Mouse (Mus musculus): ENCODE data around the gene Kcnk6. TPM values are rescaled to one million over a fixed set of nuclear protein-coding genes. Genes with fewer than 3 reads are reported as not detected.

Gene Kcnk6
- total RNA-seq (2021): 1 to 10 TPM; 2.9 to 3.5 TPM
- long read RNA-seq, partial matches to known transcripts: 0 of 1 reads
- long read RNA-seq, other reads (novel, unspliced or antisense): 1 of 1 reads

GRCm38 (mm10) chr7:29232247-29233013 lies at the start of gene Kcnk6:
TSS of gene Kcnk6 (minus strand) at chr7:29232515.
- DNase-seq (ENCODE audit: low spot score in 2 of 2): peak; percentile 33 to 48

GRCm38 (mm10) chr7:29281201-29282073 lies 49.1 kb upstream of the Kcnk6 start, which contains the start of gene Spint2:
TSS of gene Spint2 (minus strand) at chr7:29281912.
- DNase-seq (ENCODE audit: low spot score in 2 of 2): peak; percentile 33 to 52

DNA sequence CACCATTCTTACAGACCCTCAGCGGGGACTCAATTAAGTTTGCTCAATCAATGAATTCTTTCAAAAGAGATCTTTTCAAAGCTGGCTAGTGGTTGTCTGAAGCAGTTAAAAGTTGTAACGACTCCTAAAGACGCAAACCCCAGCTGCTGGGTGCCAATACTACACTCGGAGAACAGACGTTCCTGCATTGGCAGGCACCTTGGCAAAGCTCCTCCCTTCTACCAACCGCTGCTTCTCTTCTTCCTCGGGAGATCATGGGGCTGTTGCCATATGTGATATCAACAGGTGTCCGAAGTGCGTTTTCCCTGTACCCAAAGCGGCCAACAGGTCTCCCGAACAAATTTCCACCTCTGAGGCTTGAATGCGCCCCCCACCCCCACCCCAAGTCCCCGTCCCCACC lies 48.5 kb upstream of the Kcnk6 start:
- no peak for DNase-seq (ENCODE audit: low spot score in 2 of 2)

DNA sequence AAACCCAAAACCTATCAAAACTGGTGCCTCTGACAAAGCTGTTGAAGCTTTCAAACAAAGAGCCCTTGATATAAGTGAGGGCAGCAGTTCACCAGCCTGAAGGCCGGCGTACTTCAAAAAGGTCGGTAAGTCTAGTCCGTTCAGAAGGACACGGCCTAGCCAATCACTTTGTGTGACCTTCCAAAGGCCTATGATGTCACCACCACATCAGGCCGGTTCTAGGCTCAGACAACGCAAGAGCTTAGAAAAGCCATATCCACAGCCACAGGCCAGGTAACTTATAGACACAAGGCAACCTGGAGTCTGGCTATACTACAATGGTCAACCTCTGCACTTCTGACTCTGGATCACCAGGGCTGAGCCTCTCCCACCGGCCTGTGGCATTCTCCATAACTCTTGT lies 47.6 kb upstream of the Kcnk6 start:
- DNase-seq (ENCODE audit: low spot score in 2 of 2): no peak

DNA sequence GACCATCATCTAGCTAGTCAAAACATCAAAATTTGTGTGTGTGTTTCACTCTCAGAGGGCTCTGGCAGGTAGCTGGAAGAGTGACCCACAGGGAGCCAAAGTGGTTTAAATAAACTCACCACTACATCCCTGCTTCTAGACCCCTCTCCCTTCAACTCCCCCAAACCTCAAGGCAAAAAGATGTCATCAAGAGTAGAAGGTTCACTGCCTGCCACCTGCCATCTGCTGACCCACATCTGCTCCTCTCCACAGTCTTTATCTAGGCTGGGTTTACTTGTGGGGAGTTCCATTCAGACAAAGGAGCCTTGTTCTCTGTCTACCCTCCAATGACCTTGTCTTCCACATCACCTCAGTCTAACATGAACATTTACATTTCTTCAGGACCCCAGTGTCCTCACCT lies 46.9 kb upstream of the Kcnk6 start:
- DNase-seq (ENCODE audit: low spot score in 2 of 2): no peak

DNA sequence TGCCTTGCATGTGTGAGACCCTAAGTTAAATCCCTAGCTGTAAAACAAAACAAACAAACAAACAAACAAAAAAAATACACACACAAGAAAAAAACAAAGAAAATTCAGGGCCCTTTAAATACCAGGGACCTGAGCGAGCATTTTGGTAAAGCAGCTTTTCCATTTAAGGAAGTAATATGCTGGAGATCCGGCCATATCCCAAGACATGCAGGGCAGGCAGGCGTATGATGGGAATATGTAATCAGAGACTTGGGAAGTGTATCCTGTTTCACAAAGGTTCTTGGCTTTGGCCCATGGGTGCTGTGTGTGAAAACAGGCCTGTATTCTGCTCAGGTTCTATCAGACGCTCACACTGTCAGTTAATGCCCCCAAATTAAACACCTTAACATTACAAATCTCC lies 45.2 kb upstream of the Kcnk6 start:
- DNase-seq (ENCODE audit: low spot score in 2 of 2): no peak

- DNase-seq (ENCODE audit: low spot score in 2 of 2): no peak
Observed at GRCm38 (mm10) chr7:29276715-29277114, 44.4 kb upstream of the Kcnk6 start.

GRCm38 (mm10) chr7:29271687-29272465 lies 39.6 kb upstream of the Kcnk6 start:
- no peak for DNase-seq (ENCODE audit: low spot score in 2 of 2)

DNA sequence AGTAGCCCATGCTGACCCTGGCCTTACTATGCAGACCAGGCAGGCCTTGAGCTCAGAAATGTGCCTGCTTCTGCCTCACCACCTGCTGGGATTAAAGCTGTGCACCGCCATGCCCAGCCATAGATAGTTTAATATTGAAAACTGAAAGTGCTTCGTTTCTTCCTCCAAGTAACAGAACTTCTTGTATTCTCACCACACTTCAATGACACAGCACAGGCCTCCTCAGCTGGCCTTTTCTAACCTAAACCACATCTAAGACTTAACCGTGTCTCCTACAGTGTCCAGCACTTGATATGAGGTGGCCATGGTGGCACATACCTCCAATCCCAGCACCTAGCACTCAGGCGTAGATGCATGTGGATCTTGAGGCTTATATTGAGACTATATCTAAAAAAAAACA lies 38.1 kb upstream of the Kcnk6 start:
- DNase-seq (ENCODE audit: low spot score in 2 of 2): no peak

- no peak for DNase-seq (ENCODE audit: low spot score in 2 of 2)
Observed at GRCm38 (mm10) chr7:29266931-29267330, 34.6 kb upstream of the Kcnk6 start.

DNA sequence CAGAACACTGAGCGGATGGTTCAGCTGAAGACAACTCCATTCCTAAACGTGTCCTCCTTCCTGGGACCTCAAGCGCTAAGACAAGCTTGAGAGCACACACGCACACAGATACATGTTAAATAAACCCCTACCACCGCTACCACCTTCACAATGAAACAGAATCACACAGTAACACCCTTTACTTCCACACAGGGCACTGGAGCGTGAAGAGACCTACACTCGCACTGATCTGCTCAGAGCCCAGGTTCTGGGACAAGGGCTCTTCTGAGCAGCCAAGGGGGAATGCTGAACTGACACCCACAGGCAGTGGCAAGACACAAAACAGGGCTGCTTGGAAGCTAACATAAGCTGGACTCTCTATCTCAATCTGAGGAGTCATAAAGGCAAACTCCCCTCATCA lies 33.3 kb upstream of the Kcnk6 start:
- no peak for DNase-seq (ENCODE audit: low spot score in 2 of 2)

- DNase-seq (ENCODE audit: low spot score in 2 of 2): no peak
Observed at GRCm38 (mm10) chr7:29263831-29264230, 31.5 kb upstream of the Kcnk6 start.

GRCm38 (mm10) chr7:29262151-29262550 lies 29.8 kb upstream of the Kcnk6 start:
- no peak for DNase-seq (ENCODE audit: low spot score in 2 of 2)

GRCm38 (mm10) chr7:29259781-29260730 lies 27.7 kb upstream of the Kcnk6 start:
- no peak for DNase-seq (ENCODE audit: low spot score in 2 of 2)

DNA sequence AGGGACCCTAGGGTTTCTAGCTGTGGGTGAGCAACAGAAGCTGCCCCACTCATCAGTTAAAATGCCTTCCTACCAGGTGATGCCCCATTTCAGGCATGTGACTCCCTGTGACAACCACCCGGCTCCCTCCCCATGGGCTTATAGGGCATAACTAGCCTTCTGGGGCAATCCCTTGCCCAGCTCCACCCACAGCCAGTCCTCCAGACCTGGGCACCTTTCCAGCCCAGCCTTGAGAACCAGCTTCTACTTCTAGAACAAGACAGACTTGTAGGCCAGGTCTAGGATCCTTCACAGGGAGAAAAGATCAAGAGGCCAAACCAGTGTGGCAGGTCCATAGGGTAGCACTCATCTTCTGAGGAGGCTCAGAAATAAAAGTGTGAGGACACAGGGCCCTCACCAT lies 25.1 kb upstream of the Kcnk6 start:
- no peak for DNase-seq (ENCODE audit: low spot score in 2 of 2)

DNA sequence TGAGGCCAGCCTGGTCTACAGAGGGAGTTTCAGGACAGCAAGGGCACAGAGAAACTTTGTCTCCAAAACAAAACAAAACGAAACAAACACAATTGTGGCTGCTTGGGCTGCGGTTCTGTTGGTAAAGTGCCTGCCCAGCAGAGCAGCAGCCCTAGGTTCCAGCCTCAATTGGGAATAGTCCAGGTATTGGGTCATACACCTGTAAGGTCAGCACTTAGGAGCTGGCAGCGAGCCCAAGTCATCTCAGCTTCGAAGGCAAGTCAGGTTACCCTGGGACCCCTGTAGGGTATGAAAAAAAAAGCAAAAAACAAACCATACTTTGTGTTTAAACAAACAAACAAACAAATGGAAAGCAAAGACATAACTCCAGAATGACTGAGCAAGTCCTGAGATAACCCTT lies 23.6 kb upstream of the Kcnk6 start:
- DNase-seq (ENCODE audit: low spot score in 2 of 2): no peak

- no peak for DNase-seq (ENCODE audit: low spot score in 2 of 2)
Observed at GRCm38 (mm10) chr7:29253842-29254241, 21.5 kb upstream of the Kcnk6 start.

- no peak for DNase-seq (ENCODE audit: low spot score in 2 of 2)
Observed at GRCm38 (mm10) chr7:29251166-29251565, 18.9 kb upstream of the Kcnk6 start.

DNA sequence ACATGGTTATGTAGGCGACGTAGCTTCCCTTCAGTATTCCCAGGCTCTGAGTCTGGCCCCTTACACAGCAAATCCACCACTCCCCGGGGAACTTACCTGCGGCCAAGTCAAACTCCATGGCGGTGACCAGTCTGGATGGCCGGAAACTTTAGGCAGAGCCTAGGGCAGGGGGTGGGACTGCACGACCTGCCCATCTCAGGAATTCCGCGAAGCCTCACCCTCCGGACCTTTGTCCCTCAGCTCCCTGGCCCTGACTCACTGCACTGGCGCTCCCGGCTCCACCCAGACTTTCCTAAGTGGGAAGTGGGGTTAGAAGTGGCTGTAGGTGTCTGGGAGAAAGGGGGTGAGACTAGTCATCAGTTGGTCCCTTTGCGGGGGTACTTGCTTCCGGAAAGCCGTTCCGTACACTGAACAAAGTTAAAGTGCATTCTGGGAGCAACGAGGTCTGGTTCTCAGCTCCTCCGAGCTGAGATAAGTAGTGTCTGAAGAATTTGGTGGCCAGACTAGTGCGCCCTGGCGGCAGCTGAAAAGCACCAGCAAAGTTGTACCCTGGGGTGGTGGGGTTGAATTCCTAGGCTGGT lies 16.0 kb upstream of the Kcnk6 start, which contains the start of gene 2200002D01Rik:
TSS of gene 2200002D01Rik (minus strand) at position 206 of the 581 bp plus-strand sequence.
- no peak for DNase-seq (ENCODE audit: low spot score in 2 of 2)

DNA sequence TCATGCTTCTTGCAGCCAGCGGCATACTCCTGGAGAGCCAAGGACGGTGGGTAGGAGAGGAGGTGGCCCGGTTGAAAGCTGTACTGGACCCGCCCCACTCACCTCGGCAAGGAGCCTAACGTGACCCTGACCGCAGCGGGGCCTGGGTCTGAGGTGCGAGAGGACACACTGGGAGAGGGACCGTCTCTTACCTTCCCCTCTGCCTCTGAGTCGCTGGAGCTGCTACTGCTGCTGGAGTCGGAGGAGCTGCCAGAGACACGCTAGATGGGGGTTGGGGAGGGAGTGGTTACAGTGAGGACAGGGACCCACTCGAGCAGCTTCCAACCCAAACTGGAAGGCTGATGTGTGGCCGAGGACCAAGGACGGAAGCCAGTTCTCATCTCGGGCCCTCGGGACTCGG lies 15.4 kb upstream of the Kcnk6 start:
- no peak for DNase-seq (ENCODE audit: low spot score in 2 of 2)
